Mouse (Mus musculus): ENCODE results near the gene Cdc37l1. TPM values are rescaled to one million over a fixed set of nuclear protein-coding genes. Genes with fewer than 3 reads are reported as not detected.
A peak's percentile ranks its signal among the peaks of the same experiment; 100 is the strongest.

The Cdc37l1 gene
- polyA plus RNA-seq, 1 experiment from 2014 or later: 44.8 TPM

GRCm38 (mm10) chr19:29064451-29065102 is 74.4 kb downstream of the Cdc37l1 start:
- H3K36me3 ChIP-seq: no peaks in the 10 kb centered on the region
- no peaks in the 10 kb centered on the region for H3K9me3 ChIP-seq (replicated peaks)
- ATAC-seq (replicated peaks; ENCODE audit: insufficient number of reproducible peaks, insufficient read depth, low FRiP score, low read depth): no peak
- peaks cover 23% of the 10 kb centered on the region for H3K4me1 ChIP-seq (replicated peaks)
- H3K27me3 ChIP-seq: no peaks in the 10 kb centered on the region
- peak overlapping the region; percentile 56 for H3K4me2 ChIP-seq
- 48% methylated on average over 9 of the region's 9 CpGs for WGBS
- H3K9ac ChIP-seq: 0 out of 2 replicates have a peak overlapping the region, but pooled peaks have one; percentile 8
- H3K4me3 ChIP-seq: peak overlapping the region; percentile 18
- H3K27ac ChIP-seq: peak overlapping the region; percentile 24; the same call in 1 of the 2 replicates

GRCm38 (mm10) chr19:29066981-29067471 is 76.9 kb downstream of the Cdc37l1 start:
- H3K27ac ChIP-seq: peak overlapping the region; percentile 82
- peak; percentile 81 for ATAC-seq (replicated peaks; ENCODE audit: insufficient number of reproducible peaks, insufficient read depth, low FRiP score, low read depth)
- no peaks in the 10 kb centered on the region for H3K27me3 ChIP-seq
- H3K9ac ChIP-seq: peak overlapping the region; percentile 47
- H3K36me3 ChIP-seq: no peaks in the 10 kb centered on the region
- no peaks in the 10 kb centered on the region for H3K9me3 ChIP-seq (replicated peaks)
- H3K4me2 ChIP-seq: peak overlapping the region; percentile 58
- 9% methylated on average over 11 of the region's 11 CpGs for WGBS
- H3K4me3 ChIP-seq: peak overlapping the region; percentile 42
- peaks cover 24% of the 10 kb centered on the region for H3K4me1 ChIP-seq (replicated peaks)

- Histone ChIP-seq H3K4me2 (no peak overlapping the region), H3K9me3 (replicated peaks) (no peaks in the 10 kb centered on the region), H3K36me3 (no peaks in the 10 kb centered on the region), H3K27ac (no peak overlapping the region), H3K4me1 (replicated peaks) (peaks cover 21% of the 10 kb centered on the region), H3K4me3 (no peak overlapping the region), H3K27me3 (no peaks in the 10 kb centered on the region), H3K9ac (no peak overlapping the region)
- ATAC-seq (replicated peaks; ENCODE audit: insufficient number of reproducible peaks, insufficient read depth, low FRiP score, low read depth): no peak
- 50% methylated on average over 5 of the region's 5 CpGs for WGBS
Measured at GRCm38 (mm10) chr19:29069195-29069594, 79.0 kb downstream of the Cdc37l1 start.

GRCm38 (mm10) chr19:29074802-29075201 is 84.7 kb downstream of the Cdc37l1 start:
- H3K4me1 ChIP-seq (replicated peaks): peaks cover 15% of the 10 kb centered on the region
- H3K36me3 ChIP-seq: no peaks in the 10 kb centered on the region
- no peak overlapping the region for H3K4me3 ChIP-seq
- no peak overlapping the region for H3K9ac ChIP-seq
- H3K9me3 ChIP-seq (replicated peaks): no peaks in the 10 kb centered on the region
- 12% methylated on average over 6 of the region's 6 CpGs for WGBS
- ATAC-seq (replicated peaks; ENCODE audit: insufficient number of reproducible peaks, insufficient read depth, low FRiP score, low read depth): peak; percentile 84
- no peaks in the 10 kb centered on the region for H3K27me3 ChIP-seq
- H3K4me2 ChIP-seq: no peak overlapping the region; the same call in 1 of the 2 replicates
- peak overlapping the region; percentile 84 for H3K27ac ChIP-seq

Other genes with a start within 250 kb of the Cdc37l1 start
- 4.2 and 4.7 TPM in 2 replicates for gene Slc1a1, start 155.3 kb upstream of the Cdc37l1 start, polyA plus RNA-seq (2015; fragmentation: Nextera tagmentation; extraction: Ambion mirVana)
- gene Plpp6, start 26.4 kb upstream of the Cdc37l1 start, polyA plus RNA-seq (2015; fragmentation: Nextera tagmentation; extraction: Ambion mirVana): 7.1 and 8.5 TPM in 2 replicates
- gene 4430402I18Rik, start 22.6 kb upstream of the Cdc37l1 start, polyA plus RNA-seq (2015; fragmentation: Nextera tagmentation; extraction: Ambion mirVana): 7.9 and 11.4 TPM in 2 replicates
- 87.6 and 87.7 TPM in 2 replicates for gene Ak3, start 57.6 kb downstream of the Cdc37l1 start, polyA plus RNA-seq (2015; fragmentation: Nextera tagmentation; extraction: Ambion mirVana)
- gene Rcl1, start 111.0 kb downstream of the Cdc37l1 start, polyA plus RNA-seq (2015; fragmentation: Nextera tagmentation; extraction: Ambion mirVana): 14.2 and 25.7 TPM in 2 replicates